Mouse (Mus musculus) kidney, adult 8-10 months (tissue): Measurements from ENCODE around the gene Gabarap.
A peak's percentile ranks its signal among the peaks of the same experiment; 100 is the strongest.

Experiments
- DNase-seq, 2 experiments: peaks; one replicate each; pipeline ENCODE4 v3.0.0; 2022

Gabarap gene

GRCm38 (mm10) chr11:69970222-69970621 is 20.7 kb upstream of the Gabarap start:
- DNase-seq: no peak

GRCm38 (mm10) chr11:69970775-69971174 is 20.2 kb upstream of the Gabarap start:
- DNase-seq: no peak

GRCm38 (mm10) chr11:69974907-69975306 is 16.0 kb upstream of the Gabarap start:
- DNase-seq: no peak

GRCm38 (mm10) chr11:69976271-69976670 is 14.7 kb upstream of the Gabarap start:
- no peak for DNase-seq

GRCm38 (mm10) chr11:69979827-69980195 is 11.1 kb upstream of the Gabarap start:
- DNase-seq: no peak

GRCm38 (mm10) chr11:69980196-69981140 is 10.5 kb upstream of the Gabarap start:
- DNase-seq: peak; percentile 98 to 100

- no peak for DNase-seq
Observed at GRCm38 (mm10) chr11:69981141-69981762, 9.7 kb upstream of the Gabarap start, which contains the start of gene Ctdnep1. Ctdnep1 (plus strand) TSS chr11:69981156.

GRCm38 (mm10) chr11:69982225-69982624 is 8.7 kb upstream of the Gabarap start, which contains the start of gene Elp5:
Elp5 (minus strand) TSS chr11:69982517.
- DNase-seq: no peak

- no peak for DNase-seq
Observed at GRCm38 (mm10) chr11:69982877-69983276, 8.1 kb upstream of the Gabarap start.

GRCm38 (mm10) chr11:69983377-69983776 is 7.6 kb upstream of the Gabarap start:
- no peak for DNase-seq

- DNase-seq: no peak
Observed at GRCm38 (mm10) chr11:69984431-69984830, 6.5 kb upstream of the Gabarap start.

- no peak for DNase-seq
Observed at GRCm38 (mm10) chr11:69989949-69990348, 994 bp upstream of the Gabarap start.

GRCm38 (mm10) chr11:69991711-69992110 is 768 bp downstream of the Gabarap start:
- DNase-seq: no peak

GRCm38 (mm10) chr11:69992396-69992795 is 1.5 kb downstream of the Gabarap start:
- DNase-seq: peak; percentile 51 to 62

- no peak for DNase-seq
Observed at GRCm38 (mm10) chr11:69992932-69993331, 2.0 kb downstream of the Gabarap start.

GRCm38 (mm10) chr11:69994401-69995090 is 3.6 kb downstream of the Gabarap start:
- no peak for DNase-seq

- DNase-seq: peak; percentile 98 to 99
Observed at GRCm38 (mm10) chr11:69995391-69995960, 4.5 kb downstream of the Gabarap start, which contains the start of gene Phf23. Phf23 (plus strand) TSS chr11:69995777.

GRCm38 (mm10) chr11:69996161-69997061 is 5.5 kb downstream of the Gabarap start:
- peak in 1 of 2 experiments; percentile 46 for DNase-seq

GRCm38 (mm10) chr11:69997070-69997509 is 6.1 kb downstream of the Gabarap start:
- peak; percentile 89 for DNase-seq

- no peak for DNase-seq
Observed at GRCm38 (mm10) chr11:69998567-69999491, 7.9 kb downstream of the Gabarap start.
